Comparison of ENCODE assay signal across 7 mouse cellular contexts in genomic region chr3:39460183-39460888, GRCm38 (mm10).
DNase-seq lines count a peak whose midpoint lies in the region; ATAC-seq and TF ChIP-seq lines count a peak whose summit lies in the region.

No protein-coding gene starts in this region.

- no peak for TF ChIP-seq CTCF in layer of hippocampus, adult 2 months (conservative IDR thresholded peaks at IDR 0.05)

- no peak overlapping the region for H3K27ac ChIP-seq in layer of hippocampus, adult 2 months
- H3K27ac ChIP-seq in embryonic facial prominence, embryonic 11.5 days (replicated peaks; ENCODE audit: low read depth, low read length) = peak overlapping the region; percentile 4; the same call in 1 of the 2 replicates
- no peak overlapping the region for H3K27ac ChIP-seq in midbrain, embryonic 15.5 days

- no peak overlapping the region; the same call in 1 of the 2 replicates for H3K9ac ChIP-seq in embryonic facial prominence, embryonic 11.5 days (replicated peaks; ENCODE audit: low read length)
- H3K9ac ChIP-seq in midbrain, embryonic 15.5 days = no peak overlapping the region

- peak overlapping the region; percentile 17; the same call in 1 of the 2 replicates for H3K4me3 ChIP-seq in layer of hippocampus, adult 2 months
- H3K4me3 ChIP-seq in embryonic facial prominence, embryonic 11.5 days (ENCODE audit: low read depth, low read length) = no peak overlapping the region
- H3K4me3 ChIP-seq in midbrain, embryonic 15.5 days = no peak overlapping the region

- no peaks in the 10 kb centered on the region for H3K9me3 ChIP-seq in embryonic facial prominence, embryonic 11.5 days (replicated peaks; ENCODE audit: control insufficient read depth, low read length)
- H3K9me3 ChIP-seq in midbrain, embryonic 15.5 days = no peaks in the 10 kb centered on the region

- 58% methylated on average over 14 of the region's 14 CpGs for WGBS in embryonic facial prominence, embryonic 11.5 days
- WGBS in midbrain, embryonic 15.5 days = 74% methylated on average over 14 of the region's 14 CpGs

- no peaks in the 10 kb centered on the region for H3K36me3 ChIP-seq in embryonic facial prominence, embryonic 11.5 days (replicated peaks; ENCODE audit: control insufficient read depth, insufficient read depth, low read depth, low read length)
- H3K36me3 ChIP-seq in midbrain, embryonic 15.5 days (replicated peaks) = no peaks in the 10 kb centered on the region

- ATAC-seq in embryonic facial prominence, embryonic 11.5 days (replicated peaks; ENCODE audit: insufficient number of reproducible peaks, low FRiP score, low TSS enrichment, low read depth) = peak; percentile 59; the same call in 1 of the 2 replicates
- ATAC-seq in midbrain, embryonic 15.5 days (replicated peaks) = peak; percentile 54; the same call in 1 of the 2 replicates

- no peaks in the 10 kb centered on the region for H3K27me3 ChIP-seq in embryonic facial prominence, embryonic 11.5 days (ENCODE audit: control insufficient read depth, insufficient read depth, low read length)
- H3K27me3 ChIP-seq in midbrain, embryonic 15.5 days (replicated peaks) = no peaks in the 10 kb centered on the region

- H3K4me1 ChIP-seq in embryonic facial prominence, embryonic 11.5 days (ENCODE audit: control insufficient read depth, insufficient read depth, low read length) = no peaks in the 10 kb centered on the region
- no peaks in the 10 kb centered on the region for H3K4me1 ChIP-seq in midbrain, embryonic 15.5 days

- no peak overlapping the region for H3K4me2 ChIP-seq in embryonic facial prominence, embryonic 11.5 days (ENCODE audit: low read depth, low read length)
- no peak overlapping the region for H3K4me2 ChIP-seq in midbrain, embryonic 15.5 days

- no peak for DNase-seq in layer of hippocampus, adult 2 months (ENCODE audit: low spot score in 2 of 2)
- no peak for DNase-seq in layer of hippocampus, adult 8-10 months (ENCODE audit: low spot score in 2 of 2)
- peak; percentile 34 for DNase-seq in embryonic facial prominence, embryonic 11.5 days (ENCODE audit: low spot score)
- DNase-seq in gonadal fat pad, adult 2 months (ENCODE audit: low read depth) = peak; percentile 28
- DNase-seq in left cerebral cortex, adult 8-10 months (ENCODE audit: low spot score in 2 of 2) = no peak
- no peak for DNase-seq in T-cell, adult 2 months (ENCODE audit: low spot score)

Comparison
In these comparisons a context has a peak if more than half of its experiments do, and no peak if none do; other contexts are left out.
1. DNase-seq: peak in embryonic facial prominence, embryonic 11.5 days (single experiment) and gonadal fat pad, adult 2 months (single experiment); none in layer of hippocampus, adult 2 months (0 of 2), layer of hippocampus, adult 8-10 months (0 of 2), left cerebral cortex, adult 8-10 months (0 of 2) and T-cell, adult 2 months (single experiment).